Mouse (Mus musculus) midbrain, embryonic 16.5 days (tissue): ENCODE results near the gene Gm6020. TPM values are rescaled to one million over a fixed set of nuclear protein-coding genes. Genes with fewer than 3 reads are reported as not detected.
"Not testable (repeated sequence)": the region's sequence is repeated elsewhere in the genome, so short reads cannot be mapped to it uniquely, and the experiment has no call there.

Experiments used
- ATAC-seq: fragments of 200-750 bp; cut with Nextera tagmentation; 2 replicates; pipeline ENCODE4 v1.8.0; 2017; ENCODE audit warnings: moderate TSS enrichment
- H3K27ac ChIP-seq: fragments of 300-500 bp; sonication (generic); 2 replicates; pipeline ENCODE4 v1.5.1; 2014; ENCODE audit warnings: mild to moderate bottlenecking, low read length, mixed read lengths
- H3K27me3 ChIP-seq: fragments of 300-500 bp; sonication (generic); 2 replicates; pipeline ENCODE4 v1.6.1; 2014; ENCODE audit warnings: low read depth, low read length, mixed read lengths; ENCODE audit not compliant: control insufficient read depth, insufficient read depth
- H3K36me3 ChIP-seq: fragments of 300-500 bp; sonication (generic); 2 replicates; pipeline ENCODE4 v1.6.1; 2014; ENCODE audit warnings: mild to moderate bottlenecking, low read length, moderate library complexity, mixed read lengths; ENCODE audit not compliant: control insufficient read depth, insufficient read depth
- H3K4me1 ChIP-seq: fragments of 300-500 bp; sonication (generic); 2 replicates; pipeline ENCODE4 v1.6.1; 2014; ENCODE audit warnings: mild to moderate bottlenecking, low read length, mixed read lengths; ENCODE audit not compliant: control insufficient read depth, insufficient read depth
- H3K4me2 ChIP-seq: fragments of 300-500 bp; sonication (generic); 2 replicates; pipeline ENCODE4 v1.6.1; 2014; ENCODE audit warnings: mild to moderate bottlenecking, low read length, mixed read lengths
- H3K4me3 ChIP-seq: fragments of 300-500 bp; sonication (generic); 2 replicates; pipeline ENCODE4 v1.5.1; 2014; ENCODE audit warnings: low read depth, mild to moderate bottlenecking, low read length, moderate library complexity, mixed read lengths
- H3K9ac ChIP-seq: fragments of 300-500 bp; sonication (generic); 2 replicates; pipeline ENCODE4 v1.6.1; 2014; ENCODE audit warnings: low read depth, low read length, mixed read lengths
- H3K9me3 ChIP-seq: fragments of 300-500 bp; sonication (generic); replicated peaks from 2 replicates; pipeline ENCODE4 v1.6.1; 2014; ENCODE audit warnings: mild to moderate bottlenecking, low read length, mixed read lengths; ENCODE audit not compliant: control insufficient read depth, poor library complexity, severe bottlenecking
- WGBS: fragments of 180-500 bp; shearing (Covaris S2); extraction: QIAGEN DNeasy Blood & Tissue Kit; methylation state at CpG from one replicate; pipeline ENCODE4 v1.1.7; 2014; 5-methylcytosine and 5-hydroxymethylcytosine counted together
- polyA plus RNA-seq: library from polyadenylated mRNA; unstranded; fragments of >200 nt; fragmentation: Nextera tagmentation; extraction: Ambion mirVana; gene quantifications from 2 replicates; pipeline ENCODE4 v1.2.1, GENCODE M21; 2015

Gm6020 gene
- polyA plus RNA-seq, 1 experiment from 2014 or later: not detected

DNA sequence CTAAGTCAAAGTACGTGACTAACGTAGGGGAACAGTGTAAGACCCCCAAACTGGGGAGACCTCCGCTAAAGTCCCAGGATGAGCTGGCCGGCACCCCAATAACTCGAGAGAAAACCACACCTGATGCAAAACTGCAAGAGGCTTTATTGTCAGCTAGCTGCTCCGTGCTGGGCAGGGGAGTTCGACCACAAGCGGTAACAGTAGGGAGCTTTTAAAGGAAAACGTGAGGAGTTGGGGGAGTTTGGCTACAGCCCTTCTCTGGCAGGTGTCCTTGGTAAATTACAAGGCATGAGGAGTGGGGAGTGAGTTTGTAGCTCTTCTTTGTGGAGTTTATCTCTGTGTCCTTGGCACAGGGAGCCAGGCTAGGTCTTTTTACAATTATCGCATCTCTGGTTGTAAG, 16.1 kb downstream of the Gm6020 start:
- 17% methylated on average over 10 of the region's 10 CpGs for WGBS
- H3K27ac ChIP-seq: no peak overlapping the region
- H3K4me1 ChIP-seq: no peaks in the 10 kb centered on the region
- no peak overlapping the region for H3K4me3 ChIP-seq
- no peak for ATAC-seq
- no peak overlapping the region for H3K4me2 ChIP-seq
- H3K36me3 ChIP-seq: no peaks in the 10 kb centered on the region
- H3K27me3 ChIP-seq: no peaks in the 10 kb centered on the region
- H3K9me3 ChIP-seq: no peaks in the 10 kb centered on the region
- H3K9ac ChIP-seq: no peak overlapping the region

DNA sequence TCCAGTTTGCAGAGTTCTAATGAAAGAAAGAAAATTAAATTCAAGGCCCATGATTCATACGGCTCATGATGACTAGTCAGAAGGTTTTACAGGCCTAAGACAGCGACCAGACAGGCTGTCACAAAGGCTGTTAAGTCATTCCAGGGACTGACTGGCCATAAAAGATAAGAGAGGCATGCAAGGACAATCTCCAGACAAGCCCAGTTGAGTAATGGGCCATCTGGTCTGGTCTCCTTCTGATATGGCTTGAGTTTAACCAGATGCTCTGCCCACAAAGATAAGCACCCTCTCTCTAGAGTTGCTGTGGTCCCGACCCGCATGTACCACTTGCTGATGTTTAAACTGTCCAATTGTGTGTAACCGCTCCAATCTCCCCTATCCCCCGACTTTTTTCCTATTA, 23.8 kb downstream of the Gm6020 start:
- not testable (repeated sequence) for H3K27ac ChIP-seq, ATAC-seq, H3K9ac ChIP-seq, H3K4me3 ChIP-seq, H3K4me1 ChIP-seq, H3K4me2 ChIP-seq, H3K9me3 ChIP-seq, H3K27me3 ChIP-seq, H3K36me3 ChIP-seq
- WGBS: 81% methylated on average over 6 of the region's 6 CpGs

DNA sequence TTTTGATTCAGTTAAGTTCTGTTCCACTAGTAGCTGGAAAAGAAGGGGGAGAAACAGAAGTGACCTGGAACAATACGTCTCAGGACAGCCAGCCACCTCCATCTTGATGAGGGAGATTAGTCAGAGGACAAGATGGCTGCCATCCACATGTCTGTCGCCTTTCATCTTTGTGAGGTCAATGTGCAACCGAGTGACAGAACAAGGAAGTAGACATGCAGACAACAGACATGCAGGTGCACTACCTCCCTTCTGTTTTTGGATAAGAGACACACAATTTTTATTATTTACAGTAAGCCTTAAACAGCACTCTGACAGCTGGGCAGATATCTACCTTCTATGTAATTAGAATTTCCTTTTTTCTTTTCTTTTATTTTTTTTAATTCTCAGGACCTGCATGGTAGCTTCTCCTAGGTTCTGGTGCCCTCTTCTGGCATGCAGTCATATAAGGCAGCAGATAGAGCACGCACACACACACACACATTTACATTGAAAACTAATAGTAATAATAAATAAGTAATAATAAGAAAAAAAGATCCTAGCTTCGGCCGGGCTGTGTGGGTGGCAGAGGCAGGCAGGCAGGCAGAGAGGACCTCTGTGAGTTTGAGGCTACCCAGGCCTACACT, 40.1 kb downstream of the Gm6020 start:
- no peak overlapping the region for H3K4me3 ChIP-seq
- H3K9ac ChIP-seq: no peak overlapping the region
- no peak overlapping the region for H3K27ac ChIP-seq
- no peaks in the 10 kb centered on the region for H3K27me3 ChIP-seq
- H3K9me3 ChIP-seq: no peaks in the 10 kb centered on the region
- no peaks in the 10 kb centered on the region for H3K36me3 ChIP-seq
- H3K4me1 ChIP-seq: no peaks in the 10 kb centered on the region
- no peak overlapping the region for H3K4me2 ChIP-seq
- ATAC-seq: no peak
- 89% methylated on average over 6 of the region's 6 CpGs for WGBS

DNA sequence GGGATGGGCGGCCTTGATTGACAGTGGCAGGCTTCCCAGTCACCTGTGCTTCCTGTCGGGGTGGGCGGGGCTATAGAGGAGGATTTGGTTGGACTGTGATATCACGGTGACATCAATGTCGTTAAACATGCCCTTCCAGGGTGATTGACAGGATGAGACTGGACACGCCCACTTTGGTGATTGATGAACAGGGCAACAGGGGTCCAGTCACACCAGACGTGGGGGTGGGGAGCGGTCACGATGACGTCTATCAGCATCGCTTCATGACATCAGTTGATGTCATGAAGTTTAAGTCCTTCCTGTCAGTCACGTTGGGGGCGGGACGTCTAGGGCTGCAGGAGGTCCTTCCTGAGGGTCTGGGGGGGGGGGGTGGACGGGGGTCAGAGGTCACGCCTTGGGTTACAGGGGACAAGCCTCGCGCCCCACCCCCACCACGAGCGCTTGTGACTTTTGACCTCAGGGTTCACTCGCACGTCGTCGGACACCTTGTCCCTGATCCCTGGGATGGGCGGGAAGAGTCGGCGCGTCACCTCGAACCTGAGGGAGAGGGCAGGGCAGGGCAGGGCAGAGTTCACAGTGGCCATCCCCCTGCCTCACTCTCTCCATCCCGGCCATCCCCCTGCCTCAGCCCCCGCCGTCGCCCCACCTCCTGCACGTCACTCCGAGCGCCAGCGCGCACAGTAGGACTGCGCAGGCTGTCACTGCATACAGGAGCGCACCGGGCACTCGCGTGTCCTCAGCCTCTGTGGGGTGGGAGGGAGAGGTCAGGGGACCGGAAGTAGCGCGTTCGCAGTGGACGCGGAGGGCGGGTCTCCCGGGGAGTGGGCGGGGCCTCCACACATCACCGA, 41.2 kb downstream of the Gm6020 start:
- Histone ChIP-seq H3K9me3 (no peaks in the 10 kb centered on the region), H3K9ac (peak overlapping the region; percentile 70), H3K36me3 (no peaks in the 10 kb centered on the region), H3K4me2 (peak overlapping the region; percentile 77), H3K27me3 (no peaks in the 10 kb centered on the region), H3K4me3 (peak overlapping the region; percentile 60), H3K27ac (peak overlapping the region; percentile 96), H3K4me1 (no peaks in the 10 kb centered on the region)
- WGBS: 27% methylated on average over 46 of the region's 53 CpGs
- peak; percentile 34 for ATAC-seq

DNA sequence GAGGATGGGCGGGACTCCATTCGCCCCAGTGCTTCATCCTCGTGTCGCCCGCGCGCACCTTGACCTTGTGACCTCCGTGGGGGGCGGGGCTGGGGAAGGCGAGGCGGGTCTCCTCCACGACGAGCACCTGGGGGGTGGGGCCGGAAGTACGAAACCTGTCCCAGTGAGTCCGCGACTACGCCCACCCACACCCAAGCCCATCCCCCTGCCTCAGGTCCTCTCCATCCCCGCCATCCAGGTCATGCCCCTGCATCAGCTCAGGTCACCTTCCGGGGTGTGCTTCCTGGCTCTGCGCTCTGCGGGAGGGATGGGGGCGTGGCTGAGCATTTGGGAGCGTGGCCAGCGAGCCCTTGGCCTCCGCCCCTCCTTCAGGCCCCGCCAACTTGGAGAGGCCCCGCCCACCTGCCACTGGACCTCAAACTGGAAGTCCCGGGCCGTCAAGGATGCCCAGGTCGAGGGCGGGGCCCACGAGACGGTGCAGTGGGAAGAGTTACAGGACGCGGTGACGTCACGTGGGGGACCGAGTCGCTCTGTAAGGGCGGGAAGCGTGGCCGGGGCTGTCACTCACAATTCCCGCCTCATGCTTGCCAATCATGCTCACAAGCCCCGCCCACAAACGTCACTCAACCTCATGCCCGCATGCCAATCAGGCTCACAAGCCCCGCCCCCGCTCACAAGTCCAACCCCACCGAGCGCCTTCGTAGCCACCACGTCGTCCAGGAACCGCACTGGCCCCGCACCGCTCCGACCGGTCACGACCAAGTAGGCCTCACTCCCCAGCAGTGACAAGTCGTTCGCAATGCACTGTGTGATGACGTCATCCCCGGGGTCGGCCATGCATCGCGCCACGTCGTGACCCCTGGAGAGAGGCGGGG, 42.1 kb downstream of the Gm6020 start:
- Histone ChIP-seq H3K4me2 (peak overlapping the region; percentile 77), H3K27ac (peak overlapping the region; percentile 96), H3K4me3 (peak overlapping the region; percentile 60), H3K9me3 (no peaks in the 10 kb centered on the region), H3K4me1 (no peaks in the 10 kb centered on the region), H3K9ac (peak overlapping the region; percentile 70), H3K36me3 (no peaks in the 10 kb centered on the region), H3K27me3 (no peaks in the 10 kb centered on the region)
- WGBS: 5% methylated on average over 60 of the region's 70 CpGs
- ATAC-seq: peak; percentile 73

DNA sequence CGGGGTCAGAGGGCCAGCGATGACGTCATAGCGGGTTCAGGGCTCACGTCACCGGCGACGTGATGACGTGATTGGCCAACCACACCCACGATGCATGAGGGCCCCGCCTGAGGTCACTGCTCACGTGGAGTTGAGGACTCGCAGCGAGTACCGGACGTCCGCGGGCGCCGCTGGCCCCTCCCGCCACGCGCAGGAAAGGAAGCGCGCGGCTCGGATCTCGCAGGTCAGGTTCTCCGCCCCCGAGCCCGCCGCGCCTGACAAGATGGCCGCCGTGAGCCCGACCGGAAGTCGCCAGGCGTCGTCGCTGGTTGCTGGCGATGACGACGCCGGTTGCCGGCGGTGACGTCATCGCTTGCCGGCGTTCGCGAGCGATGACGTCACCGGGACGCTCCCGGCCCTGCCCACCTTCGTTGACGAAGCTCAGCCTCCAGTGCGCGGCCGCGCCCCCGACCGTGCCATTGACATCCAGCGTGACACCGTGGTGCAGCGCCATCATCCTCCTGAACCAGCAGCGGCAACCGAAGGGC, 42.8 kb downstream of the Gm6020 start:
- Histone ChIP-seq H3K27ac (peak overlapping the region; percentile 96), H3K4me3 (peak overlapping the region; percentile 60), H3K4me2 (peak overlapping the region; percentile 77), H3K9ac (peak overlapping the region; percentile 55), H3K4me1 (no peaks in the 10 kb centered on the region), H3K27me3 (no peaks in the 10 kb centered on the region), H3K36me3 (no peaks in the 10 kb centered on the region), H3K9me3 (no peaks in the 10 kb centered on the region)
- WGBS: 3% methylated on average over 69 of the region's 71 CpGs
- ATAC-seq: peak; percentile 69

DNA sequence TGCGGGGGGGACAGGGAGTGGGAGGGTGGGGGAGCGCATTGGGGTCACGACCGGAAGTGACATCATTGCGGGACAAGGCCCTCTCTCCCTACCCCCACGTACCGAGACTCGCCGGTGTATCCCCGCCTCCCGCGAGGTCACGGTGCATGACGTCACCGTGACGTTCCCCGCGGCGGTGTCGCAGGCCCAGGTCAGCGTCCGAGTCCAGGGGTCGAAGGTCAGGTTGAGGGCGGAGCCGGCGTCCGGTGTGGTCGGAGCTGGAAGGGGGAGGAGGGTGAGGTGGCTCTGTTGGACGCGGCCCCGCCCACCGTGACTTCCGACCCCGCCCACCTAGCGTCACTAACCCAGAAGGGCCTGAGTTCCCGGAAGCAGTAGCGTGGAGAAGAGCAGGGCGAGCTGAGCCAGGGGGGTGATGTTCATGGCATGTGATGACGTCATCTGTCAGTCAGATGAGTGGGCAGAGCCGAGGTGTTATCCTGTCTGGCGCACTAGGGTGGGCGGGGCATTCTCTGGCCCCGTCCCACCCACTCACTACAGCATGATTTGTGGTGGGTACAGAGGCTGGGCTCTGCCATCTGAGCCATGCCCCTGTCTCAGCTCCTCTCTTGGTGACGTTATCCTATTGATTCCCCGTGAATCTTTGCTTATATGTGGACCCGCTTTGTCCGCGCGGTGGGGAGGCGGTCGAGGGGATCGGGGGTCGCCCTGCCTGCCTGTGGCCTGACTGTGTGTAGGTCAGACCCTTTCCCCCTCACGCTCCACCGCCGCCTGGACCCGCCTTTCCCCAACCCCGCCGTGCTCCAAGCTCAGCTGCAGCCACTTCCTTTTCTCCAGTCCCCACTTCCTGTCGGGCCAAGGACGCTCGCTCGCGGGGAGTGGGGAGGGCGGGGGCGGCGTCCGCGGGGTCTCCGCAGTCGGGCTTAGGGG, 43.5 kb downstream of the Gm6020 start:
- Histone ChIP-seq H3K27ac (peak overlapping the region; percentile 96), H3K4me2 (peak overlapping the region; percentile 77), H3K36me3 (no peaks in the 10 kb centered on the region), H3K27me3 (no peaks in the 10 kb centered on the region), H3K4me1 (no peaks in the 10 kb centered on the region), H3K9ac (peak overlapping the region; percentile 55), H3K9me3 (no peaks in the 10 kb centered on the region), H3K4me3 (peak overlapping the region; percentile 60)
- peak; percentile 90 for ATAC-seq
- WGBS: 5% methylated on average over 61 of the region's 71 CpGs
